Mouse (Mus musculus) heart, postnatal 0 days (tissue): Measurements from ENCODE around the gene Baz1a. TPM values are rescaled to one million over a fixed set of nuclear protein-coding genes. Genes with fewer than 3 reads are reported as not detected.

Experiments used
- ATAC-seq: fragments of 200-750 bp; cut with Nextera tagmentation; 2 replicates; pipeline ENCODE4 v1.8.0; 2017; ENCODE audit warnings: low read depth, moderate number of reproducible peaks, moderate library complexity; ENCODE audit not compliant: insufficient read depth
- DNase-seq: peaks from one replicate; pipeline ENCODE4 v3.0.0-alpha.2; 2016; ENCODE audit warnings: low spot score
- H3K27ac ChIP-seq: fragments of 300-500 bp; sonication (generic); 2 replicates; pipeline ENCODE4 v1.5.1; 2014; ENCODE audit warnings: low read depth, mild to moderate bottlenecking
- H3K27me3 ChIP-seq: fragments of 300-500 bp; sonication (generic); 2 replicates; pipeline ENCODE4 v1.6.1; 2014; ENCODE audit warnings: low read length, mixed read lengths; ENCODE audit not compliant: control insufficient read depth, insufficient read depth
- H3K36me3 ChIP-seq: fragments of 300-500 bp; sonication (generic); replicated peaks from 2 replicates; pipeline ENCODE4 v1.6.1; 2014; ENCODE audit warnings: low read length, mixed read lengths; ENCODE audit not compliant: control insufficient read depth, insufficient read depth
- H3K4me1 ChIP-seq: fragments of 300-500 bp; sonication (generic); 2 replicates; pipeline ENCODE4 v1.6.1; 2014; ENCODE audit warnings: antibody characterized with exemption; ENCODE audit not compliant: control insufficient read depth, insufficient read depth
- H3K4me2 ChIP-seq: fragments of 300-500 bp; sonication (generic); 2 replicates; pipeline ENCODE4 v1.6.1; 2014; ENCODE audit warnings: low read depth, mild to moderate bottlenecking, low read length, moderate library complexity
- H3K4me3 ChIP-seq: fragments of 300-500 bp; sonication (generic); 2 replicates; pipeline ENCODE4 v1.5.1; 2014; ENCODE audit warnings: low read depth, low read length
- H3K9ac ChIP-seq: fragments of 300-500 bp; sonication (generic); replicated peaks from 2 replicates; pipeline ENCODE4 v1.6.1; 2014; ENCODE audit warnings: low read depth, low read length, mixed read lengths
- H3K9me3 ChIP-seq: fragments of 300-500 bp; sonication (generic); replicated peaks from 2 replicates; pipeline ENCODE4 v1.6.1; 2016; ENCODE audit warnings: low read length; ENCODE audit not compliant: control insufficient read depth
- CTCF ChIP-seq: IDR thresholded peaks from 2 replicates; pipeline ENCODE4 v1.5.1; 2016; ENCODE audit warnings: antibody characterized with exemption, control low read depth, low read depth
- EP300 ChIP-seq: IDR thresholded peaks from 2 replicates; pipeline ENCODE4 v1.6.1; 2016; ENCODE audit warnings: antibody characterized with exemption, low read depth
- WGBS: fragments of 180-500 bp; shearing (Covaris S2); extraction: QIAGEN DNeasy Blood & Tissue Kit; methylation state at CpG from one replicate; pipeline ENCODE4 v1.1.7; 2014; 5-methylcytosine and 5-hydroxymethylcytosine counted together
- polyA plus RNA-seq: library from polyadenylated mRNA; unstranded; fragments of >200 nt; fragmentation: Nextera tagmentation; extraction: Ambion mirVana; gene quantifications from 2 replicates; pipeline ENCODE4 v1.2.1, GENCODE M21; 2015
- total RNA-seq: library from RNA; depleted of rRNA; stranded (reverse); fragments of >200 nt; gene quantifications from 2 replicates; pipeline ENCODE4 v1.2.3, GENCODE M21; 2014; ENCODE audit warnings: low replicate concordance

Gene Baz1a
- total and polyA plus RNA-seq, 2 experiments from 2014 or later = 3.5 to 8.3 TPM

GRCm38 (mm10) chr12:54982935-54983715 is 31.0 kb downstream of the Baz1a start:
- H3K9ac ChIP-seq = no peak overlapping the region
- 79% methylated on average over 7 of the region's 7 CpGs for WGBS
- ATAC-seq (no peak), DNase-seq (no peak)
- no peaks in the 10 kb centered on the region for H3K9me3 ChIP-seq
- no peak overlapping the region for H3K27ac ChIP-seq
- no peaks in the 10 kb centered on the region for H3K27me3 ChIP-seq
- 0 out of 2 replicates have a peak, but pooled peaks cover 3% of the 10 kb centered on the region for H3K36me3 ChIP-seq
- no peak overlapping the region for H3K4me3 ChIP-seq
- no peaks in the 10 kb centered on the region; the same call in 1 of the 2 replicates for H3K4me1 ChIP-seq
- TF ChIP-seq CTCF (no peak), EP300 (no peak)
- no peak overlapping the region for H3K4me2 ChIP-seq

DNA sequence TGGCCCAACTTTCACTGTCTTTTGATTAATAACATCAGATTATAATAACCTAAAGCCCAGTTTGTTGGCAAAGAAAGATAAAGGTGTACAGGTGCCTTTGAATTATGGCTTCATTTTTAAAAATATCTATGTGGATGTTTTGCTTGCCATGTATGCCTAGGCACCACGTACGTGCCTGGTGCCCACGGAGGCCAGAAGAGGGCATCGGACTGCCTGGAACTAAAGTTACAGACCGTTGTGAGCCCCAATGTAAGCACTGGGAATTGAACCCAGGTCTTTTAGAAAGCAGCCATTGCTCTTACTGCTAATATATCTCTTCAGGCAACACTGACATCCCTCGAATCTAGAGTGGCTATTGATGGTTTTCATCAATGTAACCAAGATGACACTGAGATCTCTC is 32.2 kb downstream of the Baz1a start:
- Histone ChIP-seq H3K27ac (no peak overlapping the region), H3K27me3 (no peaks in the 10 kb centered on the region), H3K36me3 (0 out of 2 replicates have a peak, but pooled peaks cover 3% of the 10 kb centered on the region), H3K9ac (no peak overlapping the region), H3K9me3 (no peaks in the 10 kb centered on the region), H3K4me2 (no peak overlapping the region), H3K4me1 (no peaks in the 10 kb centered on the region; the same call in 1 of the 2 replicates), H3K4me3 (no peak overlapping the region)
- DNase-seq (no peak), ATAC-seq (no peak)
- TF ChIP-seq EP300 = no peak
- no peak for TF ChIP-seq CTCF
- 83% methylated on average over 6 of the region's 6 CpGs for WGBS

DNA sequence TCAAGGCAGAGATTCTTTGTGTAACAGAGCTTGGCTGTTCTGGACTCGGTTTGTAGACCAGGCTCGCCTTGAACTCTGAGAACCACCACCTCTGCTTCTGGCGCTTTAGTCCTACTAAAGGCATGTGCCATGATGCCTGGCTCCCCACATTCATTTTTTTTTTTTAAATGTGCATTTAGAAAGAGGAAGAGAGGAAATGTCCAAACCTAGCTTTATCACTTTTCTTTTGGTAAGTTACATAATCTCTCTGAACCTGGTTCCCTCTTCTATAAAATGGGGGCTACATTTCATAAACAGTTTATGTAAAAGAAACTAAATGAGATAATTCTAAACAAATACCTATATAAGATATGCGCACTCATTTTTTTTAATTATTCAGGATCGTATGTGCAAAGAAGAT is 33.2 kb downstream of the Baz1a start:
- WGBS = 89% methylated on average over 5 of the region's 5 CpGs
- H3K4me3 ChIP-seq = no peak overlapping the region
- no peak for TF ChIP-seq EP300
- no peak for TF ChIP-seq CTCF
- ATAC-seq (no peak), DNase-seq (no peak)
- H3K27me3 ChIP-seq = no peaks in the 10 kb centered on the region
- no peak overlapping the region for H3K9ac ChIP-seq
- H3K4me2 ChIP-seq = no peak overlapping the region
- no peak overlapping the region for H3K27ac ChIP-seq
- H3K36me3 ChIP-seq = 0 out of 2 replicates have a peak, but pooled peaks cover 3% of the 10 kb centered on the region
- no peaks in the 10 kb centered on the region; the same call in 1 of the 2 replicates for H3K4me1 ChIP-seq
- no peaks in the 10 kb centered on the region for H3K9me3 ChIP-seq

- no peak overlapping the region for H3K27ac ChIP-seq
- WGBS = 75% methylated on average over 6 of the region's 6 CpGs
- no peaks in the 10 kb centered on the region for H3K27me3 ChIP-seq
- H3K36me3 ChIP-seq = 0 out of 2 replicates have a peak, but pooled peaks cover 3% of the 10 kb centered on the region
- no peak overlapping the region for H3K4me3 ChIP-seq
- H3K9ac ChIP-seq = no peak overlapping the region
- H3K9me3 ChIP-seq = no peaks in the 10 kb centered on the region
- H3K4me2 ChIP-seq = no peak overlapping the region
- DNase-seq (no peak), ATAC-seq (no peak)
- no peak for TF ChIP-seq EP300
- TF ChIP-seq CTCF = no peak
- H3K4me1 ChIP-seq = no peaks in the 10 kb centered on the region; the same call in 1 of the 2 replicates
These were observed 33.6 kb downstream of the Baz1a start for GRCm38 (mm10) chr12:54980532-54980931.

- Histone ChIP-seq H3K4me1 (no peaks in the 10 kb centered on the region), H3K4me2 (no peak overlapping the region), H3K27ac (no peak overlapping the region), H3K9me3 (no peaks in the 10 kb centered on the region), H3K9ac (no peak overlapping the region), H3K27me3 (no peaks in the 10 kb centered on the region), H3K4me3 (no peak overlapping the region), H3K36me3 (peaks cover 22% of the 10 kb centered on the region)
- ATAC-seq = no peak
- 59% methylated on average over 3 of the region's 3 CpGs for WGBS
- DNase-seq = no peak
- TF ChIP-seq EP300 = no peak
- no peak for TF ChIP-seq CTCF
These were observed 45.1 kb downstream of the Baz1a start for GRCm38 (mm10) chr12:54969033-54969432.
